Mouse (Mus musculus) neural tube, embryonic 13.5 days (tissue): Measurements from ENCODE around the gene Car9. TPM values are rescaled to one million over a fixed set of nuclear protein-coding genes. Genes with fewer than 3 reads are reported as not detected.

Experiments
- ATAC-seq: fragments of 200-750 bp; cut with Nextera tagmentation; 2 replicates; pipeline ENCODE4 v1.8.0; 2017; ENCODE audit warnings: low read depth, mild to moderate bottlenecking, moderate TSS enrichment, moderate library complexity
- H3K27ac ChIP-seq: fragments of 300-500 bp; sonication (generic); replicated peaks from 2 replicates; pipeline ENCODE4 v1.5.1; 2015; ENCODE audit warnings: moderate library complexity, mild to moderate bottlenecking, inconsistent platforms
- H3K27me3 ChIP-seq: fragments of 300-500 bp; sonication (generic); 2 replicates; pipeline ENCODE4 v1.6.1; 2015; ENCODE audit warnings: mild to moderate bottlenecking, inconsistent platforms
- H3K36me3 ChIP-seq: fragments of 300-500 bp; sonication (generic); 2 replicates; pipeline ENCODE4 v1.6.1; 2015; ENCODE audit warnings: mild to moderate bottlenecking, inconsistent platforms
- H3K4me1 ChIP-seq: fragments of 300-500 bp; sonication (generic); replicated peaks from 2 replicates; pipeline ENCODE4 v1.6.1; 2015; ENCODE audit warnings: inconsistent platforms
- H3K4me2 ChIP-seq: fragments of 300-500 bp; sonication (generic); 2 replicates; pipeline ENCODE4 v1.6.1; 2015; ENCODE audit warnings: inconsistent platforms, mild to moderate bottlenecking, moderate library complexity
- H3K4me3 ChIP-seq: fragments of 300-500 bp; sonication (generic); 2 replicates; pipeline ENCODE4 v1.5.1; 2015; ENCODE audit warnings: mild to moderate bottlenecking, inconsistent platforms
- H3K9ac ChIP-seq: fragments of 300-500 bp; sonication (generic); 2 replicates; pipeline ENCODE4 v1.6.1; 2015; ENCODE audit warnings: moderate library complexity, mild to moderate bottlenecking, inconsistent platforms
- H3K9me3 ChIP-seq: fragments of 300-500 bp; sonication (generic); 2 replicates; pipeline ENCODE4 v1.6.1; 2016; ENCODE audit warnings: inconsistent platforms
- WGBS: fragments of 180-500 bp; shearing (Covaris S2); methylation state at CpG from one replicate; pipeline ENCODE4 v1.1.7; 2015; 5-methylcytosine and 5-hydroxymethylcytosine counted together
- polyA plus RNA-seq: library from polyadenylated mRNA; unstranded; fragments of >200 nt; fragmentation: Nextera tagmentation; extraction: Ambion mirVana; gene quantifications from 2 replicates; pipeline ENCODE4 v1.2.1, GENCODE M21; 2015

The Car9 gene
- polyA plus RNA-seq, 1 experiment from 2014 or later, result 0.33 TPM

GRCm38 (mm10) chr4:43512653-43513052, 5.9 kb downstream of the Car9 start:
- Histone ChIP-seq H3K9me3 (no peaks in the 10 kb centered on the region), H3K4me3 (no peak overlapping the region), H3K4me1 (peaks cover 17% of the 10 kb centered on the region), H3K36me3 (no peaks in the 10 kb centered on the region), H3K27me3 (peaks cover 26% of the 10 kb centered on the region), H3K4me2 (no peak overlapping the region), H3K27ac (no peak overlapping the region), H3K9ac (no peak overlapping the region)
- no peak for ATAC-seq
- 75% methylated on average over 7 of the region's 7 CpGs for WGBS

GRCm38 (mm10) chr4:43513300-43513699, 6.5 kb downstream of the Car9 start:
- Histone ChIP-seq H3K4me2 (no peak overlapping the region), H3K36me3 (no peaks in the 10 kb centered on the region), H3K9me3 (no peaks in the 10 kb centered on the region), H3K9ac (no peak overlapping the region), H3K27me3 (peaks cover 25% of the 10 kb centered on the region), H3K4me3 (no peak overlapping the region), H3K27ac (no peak overlapping the region), H3K4me1 (peaks cover 10% of the 10 kb centered on the region)
- WGBS, result 87% methylated on average over 4 of the region's 4 CpGs
- ATAC-seq, result no peak

- ATAC-seq, result no peak
- peaks cover 7% of the 10 kb centered on the region for H3K4me1 ChIP-seq
- WGBS, result 81% methylated on average over 4 of the region's 4 CpGs
Observed at GRCm38 (mm10) chr4:43513791-43514190, 7.0 kb downstream of the Car9 start.

GRCm38 (mm10) chr4:43515764-43516708, 9.3 kb downstream of the Car9 start:
- Histone ChIP-seq H3K4me1 (peaks cover 16% of the 10 kb centered on the region), H3K27me3 (peaks cover 25% of the 10 kb centered on the region), H3K36me3 (no peaks in the 10 kb centered on the region), H3K9me3 (no peaks in the 10 kb centered on the region), H3K9ac (no peak overlapping the region), H3K4me2 (no peak overlapping the region), H3K4me3 (no peak overlapping the region), H3K27ac (no peak overlapping the region)
- ATAC-seq, result no peak
- WGBS, result 75% methylated on average over 11 of the region's 11 CpGs

More at GRCm38 (mm10) chr4:43513791-43514190, 7.0 kb downstream of the Car9 start:
- peaks cover 24% of the 10 kb centered on the region for H3K27me3 ChIP-seq
- H3K4me2 ChIP-seq, result no peak overlapping the region
- no peaks in the 10 kb centered on the region for H3K9me3 ChIP-seq
- H3K9ac ChIP-seq, result no peak overlapping the region
- no peak overlapping the region for H3K4me3 ChIP-seq
- H3K27ac ChIP-seq, result no peak overlapping the region
- no peaks in the 10 kb centered on the region for H3K36me3 ChIP-seq

- whole genome bisulfite sequencing, result 17% methylated on average over 10 of the region's 10 CpGs
- no peak overlapping the region for H3K27ac ChIP-seq
- 0 out of 2 replicates have a peak overlapping the region, but pooled peaks have one; percentile 23 for H3K9ac ChIP-seq
- H3K4me3 ChIP-seq, result no peak overlapping the region; the same call in 1 of the 2 replicates
- peaks cover 52% of the 10 kb centered on the region for H3K27me3 ChIP-seq
- H3K9me3 ChIP-seq, result no peaks in the 10 kb centered on the region
- peak overlapping the region; percentile 42 for H3K4me2 ChIP-seq
- ATAC-seq, result no peak
- H3K4me1 ChIP-seq, result peaks cover 33% of the 10 kb centered on the region
- no peaks in the 10 kb centered on the region for H3K36me3 ChIP-seq
Observed at GRCm38 (mm10) chr4:43519551-43519950, 12.8 kb downstream of the Car9 start.

- H3K4me3 ChIP-seq, result no peak overlapping the region; the same call in 1 of the 2 replicates
- peaks cover 36% of the 10 kb centered on the region for H3K4me1 ChIP-seq
Observed at GRCm38 (mm10) chr4:43519956-43520355, 13.2 kb downstream of the Car9 start.

GRCm38 (mm10) chr4:43527880-43528279, 21.1 kb downstream of the Car9 start:
- Histone ChIP-seq H3K27me3 (peaks cover 43% of the 10 kb centered on the region), H3K4me1 (peaks cover 26% of the 10 kb centered on the region), H3K27ac (no peak overlapping the region), H3K4me3 (no peak overlapping the region), H3K9me3 (no peaks in the 10 kb centered on the region), H3K4me2 (no peak overlapping the region), H3K9ac (no peak overlapping the region), H3K36me3 (peaks cover 20% of the 10 kb centered on the region)
- 69% methylated on average over 5 of the region's 5 CpGs for WGBS
- no peak for ATAC-seq

More at GRCm38 (mm10) chr4:43519956-43520355, 13.2 kb downstream of the Car9 start:
- H3K27ac ChIP-seq, result no peak overlapping the region
- peak overlapping the region; percentile 42 for H3K4me2 ChIP-seq
- peak; percentile 52; the same call in 1 of the 2 replicates for ATAC-seq
- no peaks in the 10 kb centered on the region for H3K9me3 ChIP-seq
- H3K9ac ChIP-seq, result 0 out of 2 replicates have a peak overlapping the region, but pooled peaks have one; percentile 23
- no peaks in the 10 kb centered on the region for H3K36me3 ChIP-seq
- WGBS, result 12% methylated on average over 6 of the region's 6 CpGs
- peaks cover 56% of the 10 kb centered on the region for H3K27me3 ChIP-seq

- no peak overlapping the region for H3K4me2 ChIP-seq
- H3K9ac ChIP-seq, result no peak overlapping the region
- peaks cover 20% of the 10 kb centered on the region for H3K4me1 ChIP-seq
- H3K27ac ChIP-seq, result no peak overlapping the region
- no peak for ATAC-seq
- H3K27me3 ChIP-seq, result peaks cover 37% of the 10 kb centered on the region
- WGBS, result 79% methylated on average over 9 of the region's 9 CpGs
- H3K4me3 ChIP-seq, result no peak overlapping the region
- H3K36me3 ChIP-seq, result peaks cover 27% of the 10 kb centered on the region
- H3K9me3 ChIP-seq, result no peaks in the 10 kb centered on the region
Observed at GRCm38 (mm10) chr4:43528487-43528886, 21.7 kb downstream of the Car9 start.

GRCm38 (mm10) chr4:43530081-43530501, 23.3 kb downstream of the Car9 start:
- ATAC-seq, result 0 out of 2 replicates have a peak, but pooled peaks have one; percentile 29

GRCm38 (mm10) chr4:43530581-43530980, 23.8 kb downstream of the Car9 start:
- Histone ChIP-seq H3K27ac (0 out of 2 replicates have a peak overlapping the region, but pooled peaks have one; percentile 38), H3K36me3 (peaks cover 47% of the 10 kb centered on the region), H3K4me1 (peaks cover 6% of the 10 kb centered on the region), H3K9ac (no peak overlapping the region), H3K4me2 (no peak overlapping the region), H3K9me3 (no peaks in the 10 kb centered on the region), H3K27me3 (peaks cover 17% of the 10 kb centered on the region), H3K4me3 (no peak overlapping the region)
- 28% methylated on average over 7 of the region's 7 CpGs for WGBS
- ATAC-seq, result no peak

More at GRCm38 (mm10) chr4:43530081-43530501, 23.3 kb downstream of the Car9 start:
- WGBS, result 59% methylated on average over 8 of the region's 8 CpGs
- H3K36me3 ChIP-seq, result peaks cover 43% of the 10 kb centered on the region
- no peak overlapping the region for H3K4me3 ChIP-seq
- H3K4me2 ChIP-seq, result no peak overlapping the region
- H3K9me3 ChIP-seq, result no peaks in the 10 kb centered on the region
- H3K9ac ChIP-seq, result no peak overlapping the region
- H3K4me1 ChIP-seq, result peaks cover 6% of the 10 kb centered on the region
- H3K27me3 ChIP-seq, result peaks cover 22% of the 10 kb centered on the region
- peak overlapping the region; percentile 38; the same call in 1 of the 2 replicates for H3K27ac ChIP-seq

- Histone ChIP-seq H3K4me2 (no peak overlapping the region), H3K9ac (no peak overlapping the region), H3K4me1 (peaks cover 6% of the 10 kb centered on the region), H3K27me3 (no peaks in the 10 kb centered on the region), H3K36me3 (peaks cover 73% of the 10 kb centered on the region), H3K4me3 (no peak overlapping the region), H3K27ac (no peak overlapping the region), H3K9me3 (no peaks in the 10 kb centered on the region)
- no peak for ATAC-seq
- WGBS, result 92% methylated on average over 9 of the region's 9 CpGs
Observed at GRCm38 (mm10) chr4:43533270-43533669, 26.5 kb downstream of the Car9 start.

- Histone ChIP-seq H3K9ac (no peak overlapping the region), H3K27ac (no peak overlapping the region), H3K27me3 (no peaks in the 10 kb centered on the region), H3K4me1 (no peaks in the 10 kb centered on the region), H3K4me2 (no peak overlapping the region), H3K9me3 (no peaks in the 10 kb centered on the region), H3K36me3 (peaks cover 97% of the 10 kb centered on the region), H3K4me3 (no peak overlapping the region)
- WGBS, result 94% methylated on average over 8 of the region's 8 CpGs
- no peak for ATAC-seq
Observed at GRCm38 (mm10) chr4:43535628-43536027, 28.9 kb downstream of the Car9 start.
